In the genomic region with DNA sequence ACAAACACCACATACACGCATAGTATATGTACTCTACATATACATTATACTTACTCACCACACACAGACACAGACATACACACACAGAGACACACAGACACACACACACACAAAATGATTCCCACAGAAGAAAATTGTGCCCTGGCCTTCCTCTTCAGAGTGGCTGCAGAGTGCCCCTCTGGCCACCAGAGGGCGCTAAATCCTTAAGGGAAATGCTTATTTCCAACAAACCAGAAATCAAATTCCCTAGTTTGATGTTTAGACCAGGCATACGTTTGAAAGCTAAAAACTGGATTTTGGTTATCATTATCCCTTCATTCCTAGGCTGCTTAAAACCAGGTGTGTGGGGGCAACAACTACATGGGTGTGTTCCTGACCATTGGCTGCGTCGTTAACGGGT, we compare ENCODE assay signal across 8 mouse cellular contexts.
DNase-seq lines count a peak whose midpoint lies in the region; ATAC-seq lines count a peak whose summit lies in the region.

No protein-coding gene starts in this region.

- no peak overlapping the region for H3K27ac ChIP-seq in midbrain, embryonic 11.5 days (ENCODE audit: low read depth, low read length)
- no peak overlapping the region for H3K27ac ChIP-seq in midbrain, embryonic 13.5 days

- H3K4me3 ChIP-seq in midbrain, embryonic 11.5 days (ENCODE audit: low read depth, low read length), result no peak overlapping the region
- no peak overlapping the region for H3K4me3 ChIP-seq in midbrain, embryonic 13.5 days (replicated peaks)

- no peaks in the 10 kb centered on the region for H3K36me3 ChIP-seq in midbrain, embryonic 11.5 days (ENCODE audit: control insufficient read depth, insufficient read depth, low read length)
- no peaks in the 10 kb centered on the region for H3K36me3 ChIP-seq in midbrain, embryonic 13.5 days

- no peak overlapping the region for H3K4me2 ChIP-seq in midbrain, embryonic 11.5 days
- H3K4me2 ChIP-seq in midbrain, embryonic 13.5 days (replicated peaks), result no peak overlapping the region

- no peak overlapping the region for H3K9ac ChIP-seq in midbrain, embryonic 11.5 days (ENCODE audit: low read length)
- H3K9ac ChIP-seq in midbrain, embryonic 13.5 days (replicated peaks), result no peak overlapping the region

- no peaks in the 10 kb centered on the region for H3K9me3 ChIP-seq in midbrain, embryonic 11.5 days (ENCODE audit: control insufficient read depth, low read length)
- H3K9me3 ChIP-seq in midbrain, embryonic 13.5 days, result no peaks in the 10 kb centered on the region

- no peak for ATAC-seq in midbrain, embryonic 11.5 days (ENCODE audit: low FRiP score)
- no peak; the same call in 1 of the 2 replicates for ATAC-seq in midbrain, embryonic 13.5 days
- ATAC-seq in megakaryocyte-erythroid progenitor cell, adult 5-6 weeks (replicated peaks; ENCODE audit: low FRiP score, low TSS enrichment, poor library complexity, severe bottlenecking), result no peak

- DNase-seq in midbrain, embryonic 11.5 days (ENCODE audit: low spot score, missing footprints), result peak; percentile 97
- DNase-seq in R1 (ENCODE audit: low read depth, low spot score) (peak; percentile 58), liver (peak; percentile 84)
- peak; percentile 51 to 78 for DNase-seq in cerebellum, postnatal 4 days (ENCODE audit: low spot score in 2 of 2)
- DNase-seq in heart, postnatal 4 days, result peak; percentile 75
- DNase-seq in ovary, postnatal 14 days (ENCODE audit: low spot score), result peak; percentile 61

- H3K4me1 ChIP-seq in midbrain, embryonic 11.5 days (ENCODE audit: control insufficient read depth, insufficient read depth, low read length), result peaks cover 2% of the 10 kb centered on the region; the same call in 1 of the 2 replicates
- peaks cover 6% of the 10 kb centered on the region for H3K4me1 ChIP-seq in midbrain, embryonic 13.5 days (replicated peaks)

- no peaks in the 10 kb centered on the region for H3K27me3 ChIP-seq in midbrain, embryonic 11.5 days (ENCODE audit: control insufficient read depth, insufficient read depth, low read length)
- peaks cover 6% of the 10 kb centered on the region for H3K27me3 ChIP-seq in midbrain, embryonic 13.5 days

- 48% methylated on average over 6 of the region's 6 CpGs for WGBS in midbrain, embryonic 11.5 days
- 44% methylated on average over 6 of the region's 6 CpGs for WGBS in midbrain, embryonic 13.5 days
